Mouse (Mus musculus): ENCODE data around the gene Commd1.

Commd1 gene

DNA sequence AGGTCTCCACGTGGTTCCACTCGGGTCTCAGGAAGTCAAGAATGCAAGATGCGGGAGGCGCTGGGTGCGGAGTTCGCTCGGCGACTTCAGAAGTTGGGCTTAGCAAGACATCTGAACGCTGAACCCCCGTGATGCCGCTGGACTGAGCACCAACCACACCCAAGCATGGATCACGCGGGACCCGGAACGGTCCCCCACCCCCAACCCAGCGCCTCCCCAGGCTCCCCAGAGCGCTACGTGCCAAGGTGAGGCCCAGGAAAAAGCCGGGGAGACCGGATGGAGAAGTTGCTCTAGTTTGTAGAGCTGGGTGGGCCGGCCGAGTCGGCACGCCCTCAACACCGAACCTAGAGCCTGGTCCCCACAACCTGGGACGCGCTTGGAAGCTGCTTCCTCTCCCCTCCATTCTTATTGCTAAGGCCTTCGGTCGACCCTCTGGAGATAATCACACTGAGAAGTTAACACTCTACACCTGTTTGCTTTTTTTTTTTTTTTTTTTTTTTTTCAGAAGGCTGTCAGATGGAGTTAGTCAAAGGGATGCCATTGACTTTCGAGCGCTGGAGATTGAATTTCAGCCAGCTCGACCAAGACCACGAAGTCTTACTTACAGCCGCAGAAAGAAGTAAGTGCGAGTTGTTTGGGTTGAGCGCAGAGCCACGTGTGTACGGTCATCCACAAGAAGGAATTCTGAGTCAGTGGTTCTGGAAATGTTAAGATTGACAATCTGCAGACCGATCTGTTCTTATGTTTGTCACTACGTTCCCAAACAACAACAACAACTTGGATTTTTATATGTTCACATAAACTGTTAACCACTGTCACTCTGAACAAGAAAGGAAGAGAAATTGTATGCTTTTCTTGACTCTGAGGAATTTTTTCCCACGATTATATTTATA lies 121.6 kb downstream of the Commd1 start, which contains the start of gene B3gnt2:
B3gnt2 (minus strand) TSS at position 627 of the 893 bp plus-strand sequence.
- DNase-seq (ENCODE audit: low read depth, low spot score): no peak

DNA sequence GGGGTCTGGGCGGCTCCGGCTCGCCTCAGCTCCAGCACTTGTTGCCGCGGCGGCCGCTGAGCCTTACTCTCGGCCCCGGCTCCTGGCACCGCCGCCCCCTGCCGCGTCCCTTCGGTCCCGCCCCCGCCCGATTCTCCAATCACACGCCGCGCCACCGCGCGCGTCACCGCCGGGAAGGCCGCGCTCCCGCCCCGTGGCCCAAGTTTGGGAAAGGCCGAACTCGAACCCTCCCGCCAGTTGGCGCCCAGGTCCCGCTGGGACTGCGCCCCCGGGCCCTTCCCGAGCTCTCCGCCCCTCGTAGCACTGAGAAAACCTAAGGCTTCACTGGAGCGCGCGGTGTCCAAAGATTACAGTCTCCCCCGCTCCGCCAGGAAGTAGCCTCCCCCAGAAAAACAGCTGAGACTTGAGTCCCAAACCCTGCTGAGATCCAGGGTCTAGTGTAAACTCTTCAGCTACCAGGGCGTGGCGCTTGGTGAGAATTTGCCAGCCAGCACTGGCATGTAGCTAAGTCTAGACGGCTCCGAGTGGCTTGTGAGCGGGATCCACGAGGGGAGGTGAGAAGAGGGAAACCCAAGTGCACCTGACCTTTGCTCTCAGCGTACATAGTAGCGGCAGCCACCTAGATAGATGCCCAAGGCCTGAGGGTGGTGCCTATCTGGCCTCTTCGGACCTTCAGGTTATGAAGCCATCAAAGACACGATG lies 122.4 kb downstream of the Commd1 start:
- DNase-seq (ENCODE audit: low read depth, low spot score): peak; percentile 85

DNA sequence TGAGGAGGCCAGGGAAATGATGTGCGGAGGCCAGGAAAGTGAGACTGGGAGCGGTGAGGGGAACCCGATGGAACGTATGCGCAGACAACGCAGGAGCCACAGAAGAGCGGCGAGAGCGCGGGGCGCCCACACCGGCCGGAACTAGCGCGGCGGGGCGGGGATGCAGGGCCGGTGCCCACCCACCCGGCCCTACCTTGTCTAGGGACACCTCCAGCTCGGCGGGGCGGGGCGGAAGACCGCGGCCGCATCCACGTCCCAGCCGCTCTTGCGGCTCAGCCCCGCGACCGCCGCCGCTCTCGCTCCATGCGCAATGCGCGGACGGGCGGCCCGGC lies 122.9 kb downstream of the Commd1 start:
- DNase-seq (ENCODE audit: low read depth, low spot score): no peak

- DNase-seq (ENCODE audit: low read depth, low spot score): no peak
Observed at GRCm38 (mm10) chr11:22858441-22859300, 123.5 kb downstream of the Commd1 start.

DNA sequence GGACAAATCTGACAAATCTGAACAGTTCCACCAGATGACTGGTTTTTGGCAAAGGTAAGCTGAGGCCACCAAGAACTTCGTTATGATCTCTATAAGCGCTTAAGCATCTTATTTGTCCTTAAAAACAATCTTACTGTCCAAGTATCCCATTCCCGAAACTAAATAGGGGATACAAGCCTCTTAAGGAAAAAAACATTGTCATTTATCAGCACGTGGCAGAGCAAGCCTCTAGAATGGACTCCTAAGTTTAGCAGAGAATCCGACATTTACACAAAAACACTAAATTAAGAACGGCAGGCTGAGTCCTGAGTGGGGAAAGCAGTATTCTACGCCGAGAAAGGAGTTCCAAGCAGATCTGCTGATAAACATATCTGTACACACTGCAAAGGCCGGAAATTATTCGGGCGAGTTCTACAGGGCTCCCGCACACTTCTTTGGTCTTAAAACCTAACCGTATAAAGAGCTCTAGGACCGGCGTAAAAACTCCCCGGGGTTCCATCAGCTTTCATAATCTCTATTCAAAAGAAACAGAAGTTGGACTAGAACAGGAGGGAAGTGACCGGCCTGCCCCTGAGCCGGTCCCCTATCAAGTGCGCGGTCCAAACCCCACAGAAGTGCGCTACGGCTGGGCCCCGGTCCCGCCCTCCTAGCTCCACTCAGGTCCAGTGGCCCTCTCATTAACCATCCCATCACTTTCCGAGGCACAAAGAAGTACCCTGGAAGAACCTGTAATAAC lies 124.3 kb downstream of the Commd1 start:
- DNase-seq (ENCODE audit: low read depth, low spot score): no peak

- DNase-seq (ENCODE audit: low read depth, low spot score): no peak
Observed at GRCm38 (mm10) chr11:22857106-22857704, 125.0 kb downstream of the Commd1 start.

GRCm38 (mm10) chr11:22856371-22856965 lies 125.7 kb downstream of the Commd1 start:
- no peak for DNase-seq (ENCODE audit: low read depth, low spot score)

DNA sequence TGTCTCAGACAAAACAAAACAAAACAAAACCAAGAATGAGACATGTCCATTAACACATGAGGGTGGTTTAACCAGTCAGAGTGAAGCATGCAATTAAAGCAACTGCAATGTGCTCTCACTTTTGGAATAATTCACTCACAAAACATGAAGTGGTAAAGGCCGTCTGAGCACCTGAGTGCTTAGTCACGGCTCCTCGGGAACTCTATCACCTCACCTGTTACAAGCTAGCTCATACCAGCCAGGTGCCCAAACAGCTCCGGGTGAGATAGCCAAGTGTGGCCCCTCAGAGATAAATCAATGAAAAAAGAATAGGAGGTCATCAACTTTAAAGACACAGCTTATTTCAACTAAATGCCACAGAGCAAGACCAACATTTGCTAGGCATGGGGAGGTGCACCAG lies 127.6 kb downstream of the Commd1 start:
- DNase-seq (ENCODE audit: low read depth, low spot score): no peak

GRCm38 (mm10) chr11:22853477-22854157 lies 128.6 kb downstream of the Commd1 start:
- no peak for DNase-seq (ENCODE audit: low read depth, low spot score)

DNA sequence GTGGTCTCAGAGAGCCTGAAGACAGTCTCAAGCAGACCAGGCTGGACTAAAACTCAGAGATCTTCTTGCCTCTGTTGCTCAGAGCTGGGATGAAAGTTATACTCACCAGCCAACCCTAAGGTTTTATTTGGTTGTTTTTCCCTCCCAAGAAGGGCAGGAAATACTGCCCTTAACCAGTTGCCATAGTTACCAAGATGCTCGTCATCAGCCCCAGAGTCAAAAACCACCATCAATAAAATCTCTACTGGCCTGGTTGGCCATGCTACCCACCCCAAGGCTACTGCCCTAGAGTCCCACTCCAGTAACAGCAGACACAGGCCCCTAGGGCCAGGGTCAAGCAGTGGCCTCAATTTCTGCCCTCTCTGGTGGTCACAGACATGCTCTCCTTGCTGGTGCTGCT lies 129.7 kb downstream of the Commd1 start:
- no peak for DNase-seq (ENCODE audit: low read depth, low spot score)

DNA sequence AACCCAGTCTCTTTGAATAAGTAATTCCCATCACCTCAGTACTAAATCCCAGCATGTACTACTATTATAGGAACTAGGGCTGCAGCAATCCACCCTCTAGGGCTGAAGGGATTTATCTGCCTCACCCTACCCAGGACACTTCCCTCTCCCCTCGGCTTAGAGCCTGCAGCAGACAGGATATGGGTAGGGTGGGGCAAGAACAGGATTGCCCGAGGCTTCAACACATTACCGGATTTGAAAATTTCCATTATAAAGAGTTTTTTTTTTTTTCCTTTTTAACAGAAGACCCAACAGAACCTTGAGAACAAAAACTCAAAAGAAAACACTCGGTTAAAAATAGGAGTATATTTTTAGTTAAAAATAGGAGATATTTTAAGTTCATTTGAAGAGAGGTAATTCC lies 130.8 kb downstream of the Commd1 start:
- DNase-seq (ENCODE audit: low read depth, low spot score): no peak

GRCm38 (mm10) chr11:22850077-22850476 lies 132.1 kb downstream of the Commd1 start:
- DNase-seq (ENCODE audit: low read depth, low spot score): no peak

DNA sequence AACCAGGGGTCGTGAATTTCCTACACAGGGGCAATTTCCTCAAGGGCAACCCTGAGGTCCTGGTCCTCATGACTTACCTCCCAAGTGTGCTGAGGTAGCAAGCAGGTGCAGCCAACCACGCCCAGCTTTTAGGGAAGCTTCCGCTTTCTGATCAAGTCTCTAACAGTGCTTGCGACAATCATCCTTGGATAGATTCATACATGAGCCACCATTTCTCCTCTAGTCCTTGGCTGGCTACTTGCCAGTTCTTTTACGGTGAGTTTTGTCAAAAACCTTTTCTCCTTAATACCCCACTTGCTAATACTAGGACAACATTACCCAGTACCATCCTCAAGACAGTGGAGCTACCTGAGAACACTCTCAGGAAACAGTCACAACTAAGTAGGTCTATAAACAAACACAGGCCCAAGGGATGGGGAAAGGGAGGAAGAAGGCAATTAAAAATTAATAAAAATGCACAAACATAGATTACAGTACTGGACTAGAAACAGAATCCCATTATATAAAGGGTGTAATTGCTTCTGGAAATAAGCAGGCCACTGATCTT lies 133.5 kb downstream of the Commd1 start:
- DNase-seq (ENCODE audit: low read depth, low spot score): no peak

- DNase-seq (ENCODE audit: low read depth, low spot score): peak; percentile 93
Observed at GRCm38 (mm10) chr11:22847732-22848648, 134.2 kb downstream of the Commd1 start.

- no peak for DNase-seq (ENCODE audit: low read depth, low spot score)
Observed at GRCm38 (mm10) chr11:22846960-22847731, 135.0 kb downstream of the Commd1 start.
